In the genomic region with DNA sequence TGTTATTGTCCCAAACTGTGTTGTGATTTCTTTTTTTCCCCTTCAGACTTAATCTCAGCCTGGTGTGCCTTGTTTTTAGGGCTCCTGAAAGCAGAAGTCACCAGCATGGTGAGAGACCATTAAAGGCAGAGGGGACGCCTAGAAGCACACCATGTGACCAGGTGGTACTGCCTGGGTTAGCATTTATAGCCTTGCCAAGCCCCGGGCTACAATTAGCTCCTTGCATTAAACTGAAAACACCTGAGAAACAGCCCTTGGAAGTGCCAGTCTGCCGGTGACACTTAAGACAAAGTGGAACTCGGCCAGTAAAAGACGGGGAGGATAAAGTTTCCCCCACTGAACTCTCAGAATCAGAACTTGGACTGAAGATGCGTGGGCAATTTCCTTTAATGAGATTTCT, we compare ENCODE assay signal across 22 mouse cellular contexts.
DNase-seq lines count a peak whose midpoint lies in the region; ATAC-seq and TF ChIP-seq lines count a peak whose summit lies in the region.
"Had no signal": no experiment of that assay in that cellular context is flagged by ENCODE, and none has a peak within 500 bp of the region (broad histone marks: within the 10 kb centered on the region; RNA-seq: fewer than 3 reads in every experiment).

No protein-coding gene starts in this region.

- DNase-seq in embryonic facial prominence, embryonic 14.5 days (ENCODE audit: low spot score): peak; percentile 20
- no peak for DNase-seq in embryonic facial prominence, embryonic 10.5 days (ENCODE audit: low spot score)
- peak; percentile 23 for DNase-seq in kidney, adult 2 months
- DNase-seq in forelimb bud, embryonic 11.5 days (ENCODE audit: low read depth, low spot score): peak; percentile 79
- DNase-seq in left cerebral cortex, adult 8-10 months (ENCODE audit: low spot score in 2 of 2): no peak
- no peak for DNase-seq in layer of hippocampus, adult 9-10 months (ENCODE audit: low spot score)
- DNase-seq: adrenal gland, postnatal 14 days; B cell, adult 2 months; cerebellum, adult 11-12 months; cerebellum, adult 9-10 months; cerebellum, postnatal 25 days; gastrocnemius, postnatal 14 days; heart, postnatal 10 days; heart, postnatal 4 days had no signal

- no peak for TF ChIP-seq POLR2A in kidney, adult 2 months (IDR thresholded peaks at IDR 0.05; ENCODE audit: low read depth, low read length)

- no peaks in the 10 kb centered on the region for H3K9me3 ChIP-seq in embryonic facial prominence, embryonic 14.5 days (ENCODE audit: control insufficient read depth, low read length)
- no peaks in the 10 kb centered on the region for H3K9me3 ChIP-seq in embryonic facial prominence, embryonic 10.5 days
- no peaks in the 10 kb centered on the region for H3K9me3 ChIP-seq in kidney, embryonic 15.5 days (replicated peaks)
- no peaks in the 10 kb centered on the region for H3K9me3 ChIP-seq in limb, embryonic 13.5 days
- H3K9me3 ChIP-seq: embryonic facial prominence, embryonic 13.5 days; hindbrain, embryonic 12.5 days had no signal

- no peak overlapping the region for H3K9ac ChIP-seq in embryonic facial prominence, embryonic 14.5 days (ENCODE audit: low read depth, low read length)
- H3K9ac ChIP-seq in kidney, embryonic 15.5 days: no peak overlapping the region
- H3K9ac ChIP-seq in limb, embryonic 13.5 days: no peak overlapping the region
- H3K9ac ChIP-seq: embryonic facial prominence, embryonic 13.5 days; hindbrain, embryonic 12.5 days had no signal

- no peak for ATAC-seq in embryonic facial prominence, embryonic 14.5 days (ENCODE audit: low read depth)
- no peak for ATAC-seq in kidney, embryonic 15.5 days (replicated peaks; ENCODE audit: low FRiP score)
- 0 out of 2 replicates have a peak, but pooled peaks have one; percentile 36 for ATAC-seq in limb, embryonic 13.5 days (ENCODE audit: low FRiP score, low read depth)
- ATAC-seq: CD4-positive, CD25-positive, alpha-beta regulatory T cell, adult 4 months; forebrain, embryonic 14.5 days; hindbrain, embryonic 16.5 days had no signal

- no peak overlapping the region for H3K27ac ChIP-seq in embryonic facial prominence, embryonic 14.5 days (replicated peaks; ENCODE audit: low read depth, low read length)
- H3K27ac ChIP-seq in embryonic facial prominence, embryonic 10.5 days (replicated peaks): no peak overlapping the region
- no peak overlapping the region for H3K27ac ChIP-seq in kidney, adult 2 months (ENCODE audit: insufficient read depth, low read depth, low read length)
- H3K27ac ChIP-seq in kidney, embryonic 15.5 days: no peak overlapping the region
- H3K27ac ChIP-seq in limb, embryonic 13.5 days: no peak overlapping the region
- H3K27ac ChIP-seq: embryonic facial prominence, embryonic 13.5 days; hindbrain, embryonic 12.5 days had no signal

- H3K4me3 ChIP-seq in embryonic facial prominence, embryonic 14.5 days (ENCODE audit: low read depth, low read length): no peak overlapping the region
- no peak overlapping the region for H3K4me3 ChIP-seq in embryonic facial prominence, embryonic 10.5 days
- H3K4me3 ChIP-seq in kidney, adult 2 months (ENCODE audit: insufficient read depth, low read depth, low read length): no peak overlapping the region
- H3K4me3 ChIP-seq in kidney, embryonic 15.5 days (replicated peaks): no peak overlapping the region
- H3K4me3 ChIP-seq in limb, embryonic 13.5 days: no peak overlapping the region
- H3K4me3 ChIP-seq: embryonic facial prominence, embryonic 13.5 days; hindbrain, embryonic 12.5 days had no signal

- no peaks in the 10 kb centered on the region for H3K27me3 ChIP-seq in embryonic facial prominence, embryonic 14.5 days (replicated peaks; ENCODE audit: control insufficient read depth, insufficient read depth, low read length)
- H3K27me3 ChIP-seq in embryonic facial prominence, embryonic 10.5 days (replicated peaks; ENCODE audit: low read depth, poor library complexity, severe bottlenecking): no peaks in the 10 kb centered on the region
- no peaks in the 10 kb centered on the region for H3K27me3 ChIP-seq in kidney, adult 2 months (replicated peaks; ENCODE audit: control insufficient read depth, insufficient read depth, low read length)
- 0 out of 2 replicates have a peak, but pooled peaks cover 4% of the 10 kb centered on the region for H3K27me3 ChIP-seq in kidney, embryonic 15.5 days
- no peaks in the 10 kb centered on the region for H3K27me3 ChIP-seq in limb, embryonic 13.5 days
- H3K27me3 ChIP-seq: embryonic facial prominence, embryonic 13.5 days; hindbrain, embryonic 12.5 days had no signal

- H3K36me3 ChIP-seq in embryonic facial prominence, embryonic 14.5 days (ENCODE audit: control insufficient read depth, insufficient read depth, low read length): no peaks in the 10 kb centered on the region
- no peaks in the 10 kb centered on the region for H3K36me3 ChIP-seq in embryonic facial prominence, embryonic 10.5 days (replicated peaks)
- H3K36me3 ChIP-seq in kidney, adult 2 months (ENCODE audit: control insufficient read depth, insufficient read depth, low read length): no peaks in the 10 kb centered on the region
- no peaks in the 10 kb centered on the region for H3K36me3 ChIP-seq in kidney, embryonic 15.5 days
- no peaks in the 10 kb centered on the region for H3K36me3 ChIP-seq in limb, embryonic 13.5 days
- H3K36me3 ChIP-seq: embryonic facial prominence, embryonic 13.5 days; G1E; hindbrain, embryonic 12.5 days had no signal

- WGBS in embryonic facial prominence, embryonic 14.5 days: 54% methylated on average over 6 of the region's 6 CpGs
- 60% methylated on average over 6 of the region's 6 CpGs for WGBS in embryonic facial prominence, embryonic 10.5 days
- WGBS in kidney, adult 2 months: 32% methylated on average over 6 of the region's 6 CpGs
- WGBS in kidney, embryonic 15.5 days: 36% methylated on average over 6 of the region's 6 CpGs
- WGBS in limb, embryonic 13.5 days: 16% methylated on average over 6 of the region's 6 CpGs

- no peak for TF ChIP-seq CTCF in kidney, adult 2 months (conservative IDR thresholded peaks at IDR 0.05; ENCODE audit: insufficient read depth, insufficient read length, low read depth, low read length)

- no peak overlapping the region for H3K4me2 ChIP-seq in embryonic facial prominence, embryonic 14.5 days (ENCODE audit: low read depth, low read length)
- H3K4me2 ChIP-seq in kidney, embryonic 15.5 days: no peak overlapping the region
- 0 out of 2 replicates have a peak overlapping the region, but pooled peaks have one; percentile 14 for H3K4me2 ChIP-seq in limb, embryonic 13.5 days (replicated peaks)
- H3K4me2 ChIP-seq: embryonic facial prominence, embryonic 13.5 days; hindbrain, embryonic 12.5 days had no signal

- 0 out of 2 replicates have a peak, but pooled peaks cover 3% of the 10 kb centered on the region for H3K4me1 ChIP-seq in embryonic facial prominence, embryonic 14.5 days (ENCODE audit: control insufficient read depth, insufficient read depth, low read length)
- peaks cover 7% of the 10 kb centered on the region for H3K4me1 ChIP-seq in embryonic facial prominence, embryonic 10.5 days
- no peaks in the 10 kb centered on the region for H3K4me1 ChIP-seq in kidney, adult 2 months (ENCODE audit: control insufficient read depth, insufficient read depth, low read length)
- H3K4me1 ChIP-seq in kidney, embryonic 15.5 days: no peaks in the 10 kb centered on the region; the same call in 1 of the 2 replicates
- H3K4me1 ChIP-seq in limb, embryonic 13.5 days: peaks cover 35% of the 10 kb centered on the region

Comparison
In these comparisons a context has a peak if more than half of its experiments do, and no peak if none do; other contexts are left out.
1. DNase-seq: peak in embryonic facial prominence, embryonic 14.5 days (single experiment), kidney, adult 2 months (single experiment) and forelimb bud, embryonic 11.5 days (single experiment); none in embryonic facial prominence, embryonic 10.5 days (single experiment), left cerebral cortex, adult 8-10 months (0 of 2) and layer of hippocampus, adult 9-10 months (single experiment).